Mouse (Mus musculus) induced T-regulatory cell, adult 2 months (primary cell): ENCODE measurements at regions not wholly inside any gene's neighbourhood (a gene's known extent, or its start where the extent isn't known, plus 50 kb on each side); places are given as distances from the start of the nearest gene placed in this dataset.

ENCODE experiments used
- DNase-seq: peaks from one replicate; pipeline ENCODE4 v3.0.0-alpha.2; 2012; ENCODE audit warnings: low read depth

DNA sequence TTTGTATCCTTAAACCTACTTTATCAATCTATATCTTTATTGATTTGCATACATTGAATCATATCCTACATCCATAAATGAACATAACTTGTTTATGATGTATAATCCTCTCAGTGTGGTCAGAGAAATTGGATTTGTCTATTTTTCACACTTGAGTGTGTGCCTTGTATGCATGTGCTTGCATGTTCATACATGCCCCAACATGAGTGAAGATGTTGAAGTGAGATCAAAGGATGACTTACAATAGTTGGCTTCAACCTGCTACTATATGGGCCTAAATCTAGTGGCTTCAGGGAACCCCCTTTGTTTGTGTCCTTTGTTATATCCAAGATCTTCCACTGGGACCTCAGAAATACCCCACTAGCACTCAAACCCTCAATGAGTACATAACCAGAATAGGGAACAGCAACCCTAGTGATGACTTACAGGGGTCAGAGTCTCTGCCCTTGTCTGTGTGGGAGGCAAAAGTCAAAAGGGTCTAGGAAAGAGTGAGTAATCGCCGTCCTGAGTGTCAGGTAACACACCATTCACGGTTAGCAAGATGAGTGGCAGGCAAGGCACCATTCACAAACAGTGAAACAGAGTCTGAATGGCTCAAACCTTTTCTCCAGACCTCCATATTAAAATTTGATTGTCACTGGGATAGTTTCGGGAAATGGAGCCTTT is 236.3 kb downstream of the Lpin1 start:
- no peak for DNase-seq

DNA sequence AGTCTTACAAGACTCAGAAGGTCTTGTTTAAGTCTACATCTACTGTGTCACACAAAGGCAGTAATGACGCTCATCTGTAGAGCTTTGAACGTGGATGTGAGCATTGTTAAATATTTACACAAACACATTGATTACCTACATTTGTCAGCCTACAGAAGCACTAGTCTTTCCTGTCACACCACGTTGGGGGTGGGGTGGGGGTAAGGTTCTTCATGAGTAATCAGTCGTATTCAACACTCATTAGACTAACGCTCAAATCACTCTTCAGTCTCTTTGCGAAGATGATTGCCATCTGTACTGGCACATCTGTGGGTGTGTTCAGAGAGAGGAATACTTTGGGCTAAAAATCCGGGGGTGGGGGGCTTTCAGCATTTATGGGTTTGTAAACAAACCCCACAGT is 240.7 kb downstream of the Lpin1 start:
- no peak for DNase-seq

- no peak for DNase-seq
Observed at GRCm38 (mm10) chr12:16362341-16362740, 248.4 kb downstream of the Lpin1 start.

DNA sequence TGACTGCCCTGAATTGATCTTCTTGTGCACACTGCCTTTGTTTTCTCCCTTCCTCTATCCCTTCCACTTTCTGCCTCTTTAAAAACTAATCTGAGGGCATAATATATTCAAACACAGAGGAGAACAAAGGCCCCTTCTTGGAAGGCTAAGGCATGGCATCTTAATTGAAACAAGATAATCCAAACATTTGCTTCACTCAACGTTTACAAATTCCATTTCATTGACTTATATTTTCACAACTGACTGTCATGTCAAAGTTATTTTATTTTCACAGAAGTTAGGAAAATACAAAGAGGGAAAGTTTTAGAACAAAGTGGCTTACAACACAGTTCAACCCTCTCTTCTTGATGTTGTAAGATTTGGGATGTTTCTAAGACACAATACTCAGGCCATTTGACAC is 251.9 kb downstream of the Lpin1 start:
- DNase-seq: no peak

- no peak for DNase-seq
Observed at GRCm38 (mm10) chr12:16354711-16355110, 256.1 kb downstream of the Lpin1 start.

DNA sequence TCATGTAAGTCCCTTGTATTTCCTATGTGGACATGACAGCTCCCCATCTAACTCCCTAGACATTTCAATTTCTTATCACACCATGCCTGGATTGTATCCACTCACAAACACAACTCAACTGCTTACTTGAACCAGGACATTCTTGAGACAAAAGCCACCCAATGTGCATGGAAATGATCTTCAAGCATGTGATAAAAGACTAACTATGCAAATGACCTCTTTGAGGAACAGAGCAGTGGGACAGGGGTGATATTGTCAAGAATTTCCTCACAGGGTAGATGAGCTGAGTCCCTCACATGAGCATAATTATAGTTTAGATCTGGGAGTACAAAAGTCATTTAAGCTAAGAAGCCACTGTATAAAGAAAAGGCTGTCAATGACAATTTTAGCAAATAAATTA is 259.0 kb downstream of the Lpin1 start:
- DNase-seq: no peak

GRCm38 (mm10) chr12:16349310-16349709 is 261.5 kb downstream of the Lpin1 start:
- DNase-seq: no peak

DNA sequence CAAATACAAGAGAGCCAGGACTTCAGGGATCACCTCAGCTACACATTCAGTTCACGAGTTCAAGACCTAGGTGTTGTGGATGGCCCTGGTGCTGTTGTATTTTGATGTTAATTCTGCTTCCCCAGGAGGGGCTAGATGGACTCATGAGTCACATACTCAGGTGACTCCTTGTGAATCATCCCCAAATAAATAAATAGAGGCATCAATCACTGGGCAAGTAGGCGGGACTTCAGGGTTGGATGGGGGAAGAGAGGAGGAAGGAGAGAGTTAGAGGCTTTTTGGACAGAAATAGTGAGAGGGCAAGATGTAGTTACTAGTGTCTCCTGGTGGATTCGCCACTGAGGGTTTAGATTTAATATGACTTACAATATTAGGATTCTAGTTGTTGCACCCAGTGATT is 266.7 kb downstream of the Lpin1 start:
- no peak for DNase-seq

DNA sequence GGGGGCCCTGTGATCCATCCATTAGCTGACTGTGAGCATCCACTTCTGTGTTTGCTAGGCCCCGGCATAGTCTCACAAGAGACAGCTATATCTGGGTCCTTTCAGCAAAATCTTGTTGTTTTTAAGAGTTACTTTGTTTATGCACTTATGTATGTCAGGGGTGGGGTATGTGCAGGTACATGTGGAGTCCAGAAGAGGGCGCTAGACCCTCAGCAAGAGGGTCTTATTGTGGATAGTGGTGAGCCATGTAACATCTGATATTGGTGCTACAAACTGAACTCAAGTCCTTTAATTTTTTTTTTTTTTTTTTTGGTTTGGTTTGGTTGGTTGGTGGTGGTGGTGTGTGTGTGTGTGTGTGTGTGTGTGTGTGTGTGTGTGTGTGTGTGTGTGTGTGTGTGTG is 268.7 kb downstream of the Lpin1 start:
- DNase-seq: peak; percentile 32

GRCm38 (mm10) chr12:16331456-16331855 is 279.3 kb downstream of the Lpin1 start:
- DNase-seq: peak; percentile 9

DNA sequence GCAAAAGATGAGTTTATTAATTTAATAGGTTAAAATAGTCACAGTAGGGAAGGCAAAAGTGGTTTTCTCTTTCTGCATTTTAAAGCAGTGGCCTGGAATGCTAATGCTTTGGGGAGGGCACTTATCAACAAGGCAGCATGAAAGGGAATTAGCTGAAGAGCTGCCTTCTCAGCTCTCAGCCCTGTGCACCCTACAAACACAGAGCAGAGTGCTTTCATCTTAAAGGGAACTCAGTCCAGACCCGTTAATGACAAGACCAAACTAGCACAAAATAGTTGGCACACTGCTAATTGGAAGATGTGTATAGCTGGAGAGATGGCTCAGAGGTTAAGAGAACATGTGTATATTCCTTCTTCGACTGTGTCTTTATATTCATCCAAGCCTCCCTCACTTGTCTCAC is 281.6 kb downstream of the Lpin1 start:
- DNase-seq: no peak

GRCm38 (mm10) chr12:16320536-16321402 is 290.0 kb downstream of the Lpin1 start:
- DNase-seq: no peak

DNA sequence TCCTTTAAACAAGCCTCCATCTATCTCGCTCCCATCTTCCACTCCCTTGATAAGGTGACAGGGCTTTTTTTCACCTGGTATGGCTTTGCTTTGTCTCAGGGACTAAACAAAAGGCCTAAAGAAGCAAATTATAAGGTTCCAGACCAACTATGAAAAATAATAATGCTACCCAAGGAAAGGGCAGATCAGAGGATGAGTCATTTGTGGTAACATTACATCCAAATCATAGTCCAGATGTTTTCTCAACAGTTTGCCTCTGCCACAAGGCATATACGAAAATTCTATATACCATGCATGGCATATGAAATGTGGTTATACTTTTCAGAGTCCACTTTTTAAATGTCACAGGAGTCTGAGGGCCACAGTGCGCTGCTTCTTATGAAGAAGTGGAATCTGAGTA is 302.7 kb downstream of the Lpin1 start:
- DNase-seq: no peak

DNA sequence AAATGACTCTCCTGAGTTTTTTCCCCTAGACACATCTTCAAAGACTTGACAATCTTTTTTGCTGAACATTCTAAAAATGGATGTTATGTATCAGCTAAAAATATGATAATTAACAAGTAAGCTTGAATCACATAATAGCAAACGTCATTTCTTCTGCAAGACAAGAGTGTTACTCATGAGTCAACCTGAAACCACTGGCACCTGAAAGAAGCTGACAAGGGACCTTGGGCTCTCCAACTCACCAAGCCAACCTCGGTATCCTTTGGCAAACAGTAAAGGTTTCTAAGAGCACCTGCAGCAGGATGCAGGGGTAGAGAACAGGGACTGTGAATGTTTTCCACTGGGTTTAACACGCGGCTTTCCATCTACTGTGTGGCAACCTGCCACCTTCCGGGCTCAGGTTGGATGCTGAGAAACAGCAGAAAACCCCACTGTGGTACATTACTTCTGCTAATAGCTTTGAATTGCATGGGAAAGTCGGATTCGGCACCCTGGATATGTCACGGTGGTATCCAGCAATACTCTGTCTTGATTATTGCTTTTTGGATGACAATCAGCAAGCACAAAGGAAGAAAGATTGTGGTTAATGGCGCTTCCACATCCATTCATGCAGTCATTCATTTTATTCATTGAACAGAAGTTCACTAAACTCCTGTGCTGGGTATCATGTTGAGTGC is 305.9 kb downstream of the Lpin1 start:
- DNase-seq: peak; percentile 69

DNA sequence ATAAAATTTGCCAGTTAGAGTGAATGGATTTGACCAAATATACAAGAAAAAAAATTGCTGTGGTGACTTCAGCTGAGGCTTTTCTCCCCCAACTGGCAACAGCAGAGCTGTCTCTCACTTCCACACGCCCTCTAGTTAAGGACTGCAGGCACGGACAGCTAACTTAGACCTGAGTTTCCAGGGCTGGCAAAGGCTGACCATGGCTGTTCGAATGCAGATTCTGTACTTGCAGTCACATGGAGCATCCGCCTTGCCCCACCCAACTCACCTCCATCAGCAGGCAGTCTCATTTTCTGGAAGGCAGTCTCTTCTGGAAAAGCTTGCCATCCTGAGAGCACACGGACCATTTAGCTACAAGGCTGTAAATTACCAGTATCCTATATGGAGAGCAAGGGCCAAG is 325.7 kb downstream of the Lpin1 start:
- DNase-seq: no peak

DNA sequence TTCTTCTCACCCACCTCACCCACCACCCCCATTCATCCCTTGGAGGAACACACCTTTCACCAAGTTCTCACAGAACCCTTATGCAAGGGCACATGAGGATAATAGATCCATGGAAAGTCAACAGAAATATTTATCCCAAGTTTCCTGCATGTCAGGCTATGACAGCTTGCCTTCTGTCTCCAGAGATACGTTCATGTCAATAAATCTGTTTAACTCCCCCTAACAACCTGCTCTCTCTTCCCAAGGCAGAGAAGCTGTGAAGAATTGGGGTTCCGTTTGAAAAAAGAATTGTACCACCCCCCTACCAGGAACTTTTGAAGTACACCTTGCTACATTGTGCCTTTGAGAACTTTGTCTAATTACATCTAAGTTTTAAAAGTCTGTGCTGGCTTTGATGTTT is 331.6 kb downstream of the Lpin1 start:
- DNase-seq: no peak

DNA sequence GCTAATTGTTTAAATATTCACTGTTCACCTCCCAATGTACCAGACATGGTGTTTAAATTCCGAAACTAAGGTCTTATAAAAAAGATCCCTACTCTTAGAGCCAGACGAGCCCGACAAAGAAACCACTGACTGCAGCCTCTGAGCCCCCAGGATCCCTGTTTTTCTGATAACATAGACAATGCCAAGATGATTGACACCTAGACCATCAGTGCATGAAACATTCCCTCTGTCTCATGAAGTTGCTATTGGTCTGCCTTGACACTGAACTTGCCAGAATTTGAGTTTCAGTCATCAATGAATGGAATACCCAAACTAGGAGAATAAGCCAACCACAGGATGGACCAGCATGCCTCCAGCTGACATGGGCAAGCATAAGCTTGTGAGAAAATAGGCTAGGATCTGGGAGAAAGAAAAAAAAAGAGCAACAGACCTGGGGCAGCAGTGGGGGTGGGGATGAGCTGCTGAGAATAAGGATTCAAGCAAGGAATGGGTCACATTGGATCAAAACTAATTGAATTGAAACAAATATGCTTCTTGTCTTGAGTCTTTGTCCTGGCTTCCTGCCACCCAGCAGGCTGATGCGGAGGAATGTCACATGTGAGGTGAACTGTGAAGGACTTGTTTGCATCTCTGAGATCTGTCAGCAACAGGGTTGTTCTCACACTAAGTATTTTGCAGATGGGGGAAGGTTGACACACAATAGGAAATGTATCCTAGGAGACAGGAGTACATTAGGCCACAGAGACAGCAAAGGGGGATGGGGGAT is 333.0 kb downstream of the Lpin1 start:
- no peak for DNase-seq

DNA sequence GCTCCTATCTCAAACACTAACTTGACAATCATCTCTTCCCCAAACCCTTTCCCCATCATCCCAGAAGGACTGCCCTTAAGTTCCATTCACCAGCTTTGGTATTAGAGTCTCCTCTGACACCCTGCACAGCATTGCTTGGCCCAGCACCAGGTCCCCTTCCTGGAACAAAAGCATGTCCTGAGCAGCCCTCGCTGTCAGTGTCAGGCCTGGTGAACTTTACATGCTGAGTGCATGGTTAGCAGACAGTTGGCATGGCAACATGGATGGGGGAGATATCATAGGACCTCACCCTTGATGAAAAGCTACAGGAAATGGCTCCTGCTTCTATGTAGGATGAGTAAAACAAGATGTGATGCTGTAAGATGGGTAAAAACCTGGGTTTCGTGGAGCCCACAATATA is 333.6 kb downstream of the Lpin1 start:
- no peak for DNase-seq

- peak; percentile 20 for DNase-seq
Observed at GRCm38 (mm10) chr12:16276301-16276700, 334.5 kb downstream of the Lpin1 start.

DNA sequence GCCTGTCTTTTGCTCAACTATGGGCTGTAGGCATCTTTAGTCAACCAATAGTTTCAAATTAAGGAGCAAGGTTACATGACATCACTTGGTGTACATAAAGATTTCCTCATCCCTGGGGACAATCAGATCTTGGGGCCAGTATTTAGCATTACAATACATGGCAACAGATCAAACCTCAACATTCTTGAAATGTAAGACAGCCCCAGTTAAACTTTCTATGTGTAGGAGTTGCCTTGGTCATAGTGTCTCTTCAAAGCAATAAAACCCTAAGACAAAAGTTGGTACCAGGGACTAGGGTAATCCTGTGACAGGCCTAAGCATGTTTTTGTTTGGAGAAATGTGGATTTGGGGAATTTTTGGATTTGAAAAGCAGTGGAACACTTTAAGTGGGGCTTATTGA is 338.3 kb downstream of the Lpin1 start:
- no peak for DNase-seq

DNA sequence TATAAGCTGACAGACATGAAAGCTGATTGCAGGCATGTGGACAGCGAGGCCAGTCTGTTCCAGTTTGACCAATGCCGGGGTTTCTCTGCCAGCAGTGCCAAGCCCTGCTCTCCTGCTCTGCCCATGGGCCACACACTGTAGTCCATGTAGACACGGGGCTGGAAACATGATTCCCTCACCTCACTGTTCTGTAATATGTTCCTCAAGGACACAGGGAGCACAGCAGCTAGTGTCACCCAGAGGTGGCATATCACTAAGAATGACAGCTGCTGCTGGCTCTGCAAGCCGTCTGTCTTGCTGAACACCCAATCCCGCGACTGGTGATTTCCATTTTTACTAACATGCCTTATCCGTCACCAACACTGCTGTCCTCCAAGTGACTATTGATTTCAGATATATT is 339.9 kb downstream of the Lpin1 start:
- no peak for DNase-seq

DNA sequence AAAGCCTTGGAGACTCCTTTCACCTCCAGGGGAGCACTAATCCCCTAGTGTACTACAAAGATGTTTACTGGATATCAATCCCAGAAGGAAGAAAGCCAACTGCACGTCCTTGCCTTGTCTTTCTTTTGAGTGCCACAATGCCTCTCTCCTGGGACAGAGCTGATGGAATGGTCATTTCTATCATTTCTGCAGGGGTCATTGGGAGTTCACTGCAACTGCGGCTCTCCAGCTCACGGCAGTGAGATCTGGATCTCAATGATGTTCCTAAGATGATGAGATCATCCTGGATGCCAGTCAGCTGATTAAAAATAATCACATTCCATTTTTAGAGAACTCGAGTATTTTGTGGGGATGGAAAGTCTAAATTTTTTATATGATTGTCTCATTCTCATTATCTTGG is 341.1 kb downstream of the Lpin1 start:
- DNase-seq: no peak
